Mouse (Mus musculus): ENCODE measurements around the gene Cep19.

DNA sequence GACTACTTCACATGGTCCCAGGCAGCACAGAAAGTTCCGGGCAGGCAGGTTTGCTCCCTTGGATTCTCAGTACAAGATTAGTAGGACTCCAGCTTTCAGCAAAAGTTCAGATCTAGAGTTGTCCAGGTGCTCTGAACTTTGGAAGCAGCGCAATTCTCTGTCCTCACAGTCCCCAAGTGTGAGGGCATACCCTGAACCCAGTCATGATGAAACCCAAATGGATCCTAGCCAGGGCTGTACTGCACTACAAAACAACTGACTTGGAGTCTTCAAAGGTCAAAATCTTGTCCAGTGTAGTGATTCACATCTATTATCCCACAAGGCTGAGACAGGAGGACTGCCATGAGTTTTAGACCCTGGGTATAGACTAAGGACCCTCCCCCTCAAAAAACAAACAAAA is 57.8 kb downstream of the Cep19 start:
- TF ChIP-seq GATA2 (IDR thresholded peaks at IDR 0.05; ENCODE audit: borderline replicate concordance, low read depth, low read length) (no peak), CTCF (IDR thresholded peaks at IDR 0.05; ENCODE audit: low read depth, low read length) (no peak)
